Mouse (Mus musculus) CH12F3 (cell line): ENCODE data around the gene Cr1l.

ENCODE experiments used
- in situ Hi-C: fragments of 300-500 bp; cut with MboI; formaldehyde crosslinking; loops from 2 replicates; pipeline ENCODE4 v1.14.3; 2020; ENCODE audit warnings: low sequenced_read_pairs

Cr1l gene

GRCm38 (mm10) chr1:195130953-195131674 is at the start of gene Cr1l:
TSS of gene Cr1l (minus strand) at chr1:195131586.
- in situ Hi-C loops, result no loop called here

- in situ Hi-C loops, result no loop called here
Measured at GRCm38 (mm10) chr1:195175980-195176931, 44.9 kb upstream of the Cr1l start, which contains the start of gene Cr2. TSS of gene Cr2 (minus strand) at chr1:195176716.

DNA sequence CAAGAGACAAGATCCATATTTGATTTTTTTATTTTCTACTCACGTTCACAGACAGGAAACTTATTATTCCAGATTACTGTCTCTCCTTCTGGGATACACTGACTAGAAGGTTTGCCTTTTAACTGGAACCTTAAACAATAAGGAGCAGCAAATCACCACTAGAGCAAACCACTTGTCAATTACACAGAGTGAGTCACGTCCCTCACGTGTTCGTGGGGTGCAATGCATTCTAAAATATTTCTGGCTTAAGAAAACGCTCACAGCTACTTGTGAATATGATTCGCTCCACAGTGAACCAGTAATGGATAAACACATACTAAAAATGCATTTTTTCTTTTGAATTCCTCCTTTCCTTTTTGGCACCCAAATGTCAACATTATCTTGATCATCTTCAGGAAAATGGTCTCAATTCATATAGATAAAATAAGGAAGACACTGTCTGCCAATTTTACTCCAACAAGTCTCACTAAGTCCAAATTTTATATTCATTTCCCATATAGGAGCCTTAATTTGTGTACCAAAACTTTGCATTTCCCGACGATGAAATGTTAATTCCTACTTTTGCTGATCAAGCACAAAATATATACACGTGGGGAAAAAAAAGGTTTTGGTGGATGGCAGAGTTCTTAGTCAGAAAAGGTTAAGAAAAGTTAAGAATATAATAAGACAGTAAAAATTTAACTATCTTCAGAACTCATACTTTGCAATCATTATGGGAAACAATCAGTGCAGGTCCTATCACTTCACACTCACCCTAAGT is 33.8 kb upstream of the Cr1l start:
- in situ Hi-C loops, result no loop called here

DNA sequence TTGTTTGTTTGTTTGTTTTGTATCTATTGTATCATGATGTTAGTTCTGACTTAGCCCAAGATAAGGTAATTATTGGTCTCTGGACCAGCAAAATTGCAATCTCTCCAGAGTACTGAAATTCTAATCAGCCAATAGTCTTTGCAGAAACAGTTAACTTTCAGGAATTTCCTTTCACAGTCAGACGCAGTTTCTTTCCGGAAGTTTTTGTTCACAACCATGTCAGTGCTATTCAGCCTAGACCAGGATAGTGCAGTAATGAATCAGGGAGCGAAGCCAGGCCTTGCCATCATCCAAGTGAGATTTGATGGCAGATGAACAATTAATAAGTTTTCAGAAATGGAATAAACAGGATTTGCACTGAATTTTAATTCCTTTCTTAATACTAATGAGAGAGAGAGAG is 684 bp upstream of the Cr1l start:
- in situ Hi-C loops, result no loop called here

GRCm38 (mm10) chr1:195131675-195132015 is 259 bp upstream of the Cr1l start:
- in situ Hi-C loops, result no loop called here

DNA sequence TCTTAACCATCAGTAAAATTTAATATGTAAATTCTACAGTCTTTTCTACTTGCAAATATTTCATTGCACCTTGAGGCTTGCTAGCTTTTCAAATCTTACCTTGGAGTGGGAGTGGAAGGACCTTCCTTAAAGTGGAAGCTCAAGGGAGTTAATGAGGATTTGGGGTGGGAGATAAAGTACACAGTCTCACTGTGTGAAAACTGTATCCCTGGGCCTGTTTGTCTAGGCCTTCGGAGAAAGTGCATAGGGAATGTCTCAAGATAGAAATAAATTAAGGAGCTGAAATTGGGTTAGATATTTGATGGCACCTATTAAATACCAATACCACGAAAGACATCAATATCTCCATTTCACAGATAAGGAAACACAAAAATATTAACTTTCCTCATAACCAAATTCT is 907 bp downstream of the Cr1l start:
- in situ Hi-C loops, result no loop called here

DNA sequence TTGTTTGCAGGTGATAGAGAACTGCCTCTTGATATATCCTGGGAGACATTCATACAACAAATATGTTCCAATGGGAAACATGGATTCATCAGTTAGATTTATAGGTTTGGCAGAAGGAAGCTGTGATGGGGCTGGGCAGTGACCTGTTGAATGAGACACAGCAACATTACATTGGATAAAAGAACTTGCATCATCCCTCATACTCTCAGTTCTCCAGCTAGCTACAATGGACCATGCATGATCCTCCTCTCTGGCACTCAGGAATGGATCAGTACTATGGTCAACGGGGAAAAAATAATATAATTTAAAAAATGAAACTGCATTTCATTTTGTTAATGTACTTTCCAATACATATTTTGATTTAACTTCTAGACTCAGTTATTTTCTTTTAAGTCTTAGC is 1.5 kb downstream of the Cr1l start:
- in situ Hi-C loops, result no loop called here

- in situ Hi-C loops, result no loop called here
Measured at GRCm38 (mm10) chr1:195114414-195114813, 17.0 kb downstream of the Cr1l start.

- in situ Hi-C loops, result no loop called here
Measured at GRCm38 (mm10) chr1:195113621-195114020, 17.8 kb downstream of the Cr1l start.

- in situ Hi-C loops, result no loop called here
Measured at GRCm38 (mm10) chr1:195100693-195101092, 30.7 kb downstream of the Cr1l start.

- in situ Hi-C loops, result no loop called here
Measured at GRCm38 (mm10) chr1:195098004-195098403, 33.4 kb downstream of the Cr1l start.

DNA sequence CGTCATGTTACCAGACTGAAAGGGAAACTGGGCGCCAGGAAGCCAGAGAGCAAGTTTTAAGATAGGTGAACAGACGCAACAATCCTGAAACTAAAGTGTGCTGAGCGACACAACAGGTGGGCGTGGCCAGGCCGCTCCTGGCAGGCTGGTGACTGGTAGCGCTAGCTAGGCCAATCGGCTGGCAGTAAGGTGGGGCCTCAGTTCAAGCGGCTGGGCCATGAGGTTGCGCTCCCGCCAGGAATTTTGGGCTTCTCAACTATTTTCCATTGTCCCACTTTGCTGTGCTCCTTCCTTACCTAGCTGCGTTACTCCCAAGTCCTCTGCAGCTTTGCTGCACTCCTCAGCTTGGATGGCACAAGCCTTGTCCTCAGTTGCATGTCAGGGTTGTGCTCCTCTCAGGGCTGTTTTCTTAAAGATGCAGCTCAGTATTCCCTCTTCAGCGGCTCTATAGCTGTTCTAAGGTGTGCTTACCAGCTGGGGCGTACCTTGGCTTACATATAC is 39.1 kb downstream of the Cr1l start, which contains the start of gene Cd46:
Cd46 (minus strand) TSS at position 30 of the 501 bp plus-strand sequence.
- in situ Hi-C loops, result no loop called here

GRCm38 (mm10) chr1:195091699-195092219 is 39.6 kb downstream of the Cr1l start:
- in situ Hi-C loops, result no loop called here

GRCm38 (mm10) chr1:195082142-195082541 is 49.2 kb downstream of the Cr1l start:
- in situ Hi-C loops, result no loop called here
